Mouse (Mus musculus) CD8-positive naive resting alpha-beta T cell, adult 2 months (primary cell): ENCODE data around the gene Cdk5.

Source experiments
- DNase-seq, 2 experiments: peaks; one replicate each; pipeline ENCODE4 v3.0.0; 2022; ENCODE audit warnings: low read depth in 2 of 2, low spot score in 2 of 2

Gene Cdk5

GRCm38 (mm10) chr5:24423129-24424003, at the start of gene Cdk5, which contains the start of gene Slc4a2:
TSS of gene Cdk5 (minus strand) at chr5:24423530.
TSS of gene Slc4a2 (plus strand) at chr5:24423837.
- peak; percentile 94 to 97 for DNase-seq

- DNase-seq: peak; percentile 59 to 73
These were observed 47.3 kb upstream of the Cdk5 start for GRCm38 (mm10) chr5:24470600-24470999.

GRCm38 (mm10) chr5:24466762-24467161, 43.4 kb upstream of the Cdk5 start:
- DNase-seq: no peak

- no peak for DNase-seq
These were observed 32.3 kb upstream of the Cdk5 start for GRCm38 (mm10) chr5:24455613-24456012.

GRCm38 (mm10) chr5:24455076-24455475, 31.7 kb upstream of the Cdk5 start:
- DNase-seq: no peak

GRCm38 (mm10) chr5:24453985-24454303, 30.6 kb upstream of the Cdk5 start:
- no peak for DNase-seq

GRCm38 (mm10) chr5:24453283-24453984, 30.1 kb upstream of the Cdk5 start:
- no peak for DNase-seq

GRCm38 (mm10) chr5:24452691-24453233, 29.4 kb upstream of the Cdk5 start:
- no peak for DNase-seq

- DNase-seq: peak in 1 of 2 experiments; percentile 34
These were observed 28.8 kb upstream of the Cdk5 start, which contains the start of gene Agap3 for GRCm38 (mm10) chr5:24452030-24452690. TSS of gene Agap3 (plus strand) at chr5:24452177.

GRCm38 (mm10) chr5:24451264-24452029, 28.1 kb upstream of the Cdk5 start:
- peak; percentile 65 to 67 for DNase-seq

GRCm38 (mm10) chr5:24447624-24448298, 24.4 kb upstream of the Cdk5 start, which contains the start of gene Tmub1:
TSS of gene Tmub1 (minus strand) at chr5:24447854.
- peak; percentile 75 to 76 for DNase-seq

GRCm38 (mm10) chr5:24446630-24447029, 23.3 kb upstream of the Cdk5 start:
- no peak for DNase-seq

GRCm38 (mm10) chr5:24445428-24446080, 22.2 kb upstream of the Cdk5 start:
- DNase-seq: no peak

GRCm38 (mm10) chr5:24444746-24445427, 21.6 kb upstream of the Cdk5 start, which contains the start of gene Fastk:
TSS of gene Fastk (minus strand) at chr5:24445287.
- peak; percentile 84 to 87 for DNase-seq

GRCm38 (mm10) chr5:24443927-24444326, 20.6 kb upstream of the Cdk5 start:
- DNase-seq: no peak

- no peak for DNase-seq
These were observed 19.9 kb upstream of the Cdk5 start for GRCm38 (mm10) chr5:24443204-24443603.

GRCm38 (mm10) chr5:24442029-24442428, 18.7 kb upstream of the Cdk5 start:
- no peak for DNase-seq

- no peak for DNase-seq
These were observed 17.9 kb upstream of the Cdk5 start for GRCm38 (mm10) chr5:24441187-24441586.

GRCm38 (mm10) chr5:24433993-24434392, 10.7 kb upstream of the Cdk5 start:
- DNase-seq: no peak
